Mouse (Mus musculus): ENCODE measurements around the gene Fkbp15. TPM values are rescaled to one million over a fixed set of nuclear protein-coding genes. Genes with fewer than 3 reads are reported as not detected.

Gene Fkbp15
- polyA plus RNA-seq, 1 experiment from 2014 or later, result 23.6 TPM

- no peaks in the 10 kb centered on the region for H3K27me3 ChIP-seq (replicated peaks; ENCODE audit: insufficient read depth, low read length)
- H3K9me3 ChIP-seq (ENCODE audit: low read length), result no peaks in the 10 kb centered on the region
- no peak for ATAC-seq
- no peak overlapping the region for H3K27ac ChIP-seq (ENCODE audit: low read length)
- TF ChIP-seq EP300 (IDR thresholded peaks at IDR 0.05) (no peak), CTCF (IDR thresholded peaks at IDR 0.05) (no peak)
- H3K4me1 ChIP-seq (ENCODE audit: insufficient read depth, low read depth, low read length), result peaks cover 9% of the 10 kb centered on the region; the same call in 1 of the 2 replicates
- no peak overlapping the region for H3K4me3 ChIP-seq (ENCODE audit: low read depth, low read length)
- no peak overlapping the region for H3K4me2 ChIP-seq (replicated peaks; ENCODE audit: low read depth, low read length)
- 55% methylated on average over 1 of the region's 1 CpGs for WGBS
- peak; percentile 42 for DNase-seq (ENCODE audit: low spot score)
- H3K9ac ChIP-seq (replicated peaks; ENCODE audit: low read depth), result no peak overlapping the region
- no peaks in the 10 kb centered on the region for H3K36me3 ChIP-seq (ENCODE audit: insufficient read depth, low read length)
Measured at GRCm38 (mm10) chr4:62357631-62358148, 2.7 kb downstream of the Fkbp15 start.

- DNase-seq (ENCODE audit: low spot score), result peak; percentile 89
- peak overlapping the region; percentile 76 for H3K27ac ChIP-seq (ENCODE audit: low read length)
- H3K27me3 ChIP-seq (replicated peaks; ENCODE audit: insufficient read depth, low read length), result no peaks in the 10 kb centered on the region
Measured at GRCm38 (mm10) chr4:62349371-62349770, 11.0 kb downstream of the Fkbp15 start.

GRCm38 (mm10) chr4:62348329-62348705 lies 12.0 kb downstream of the Fkbp15 start:
- DNase-seq (ENCODE audit: low spot score) (peak; percentile 75), ATAC-seq (peak; percentile 60)
- TF ChIP-seq CTCF (IDR thresholded peaks at IDR 0.05) (no peak), EP300 (IDR thresholded peaks at IDR 0.05) (no peak; the same call in 1 of the 2 replicates)
- Histone ChIP-seq H3K9me3 (ENCODE audit: low read length) (no peaks in the 10 kb centered on the region), H3K4me1 (ENCODE audit: insufficient read depth, low read depth, low read length) (peaks cover 9% of the 10 kb centered on the region), H3K27ac (ENCODE audit: low read length) (peak overlapping the region; percentile 83), H3K27me3 (replicated peaks; ENCODE audit: insufficient read depth, low read length) (no peaks in the 10 kb centered on the region), H3K4me2 (replicated peaks; ENCODE audit: low read depth, low read length) (peak overlapping the region; percentile 32), H3K4me3 (ENCODE audit: low read depth, low read length) (no peak overlapping the region), H3K9ac (replicated peaks; ENCODE audit: low read depth) (no peak overlapping the region), H3K36me3 (ENCODE audit: insufficient read depth, low read length) (no peaks in the 10 kb centered on the region)
- WGBS, result 8% methylated on average over 2 of the region's 2 CpGs

More at GRCm38 (mm10) chr4:62349371-62349770, 11.0 kb downstream of the Fkbp15 start:
- TF ChIP-seq EP300 (IDR thresholded peaks at IDR 0.05), result peak; percentile 97
- TF ChIP-seq CTCF (IDR thresholded peaks at IDR 0.05), result no peak
- ATAC-seq, result peak; percentile 76
- Histone ChIP-seq H3K4me3 (ENCODE audit: low read depth, low read length) (no peak overlapping the region), H3K4me1 (ENCODE audit: insufficient read depth, low read depth, low read length) (peaks cover 9% of the 10 kb centered on the region), H3K4me2 (replicated peaks; ENCODE audit: low read depth, low read length) (no peak overlapping the region), H3K36me3 (ENCODE audit: insufficient read depth, low read length) (no peaks in the 10 kb centered on the region), H3K9me3 (ENCODE audit: low read length) (no peaks in the 10 kb centered on the region), H3K9ac (replicated peaks; ENCODE audit: low read depth) (no peak overlapping the region)
- 47% methylated on average over 2 of the region's 2 CpGs for WGBS

GRCm38 (mm10) chr4:62347605-62348328 lies 12.6 kb downstream of the Fkbp15 start:
- 9% methylated on average over 9 of the region's 9 CpGs for WGBS
- Histone ChIP-seq H3K9me3 (ENCODE audit: low read length) (no peaks in the 10 kb centered on the region), H3K27ac (ENCODE audit: low read length) (peak overlapping the region; percentile 83), H3K36me3 (ENCODE audit: insufficient read depth, low read length) (no peaks in the 10 kb centered on the region), H3K4me3 (ENCODE audit: low read depth, low read length) (no peak overlapping the region), H3K9ac (replicated peaks; ENCODE audit: low read depth) (no peak overlapping the region), H3K27me3 (replicated peaks; ENCODE audit: insufficient read depth, low read length) (no peaks in the 10 kb centered on the region), H3K4me1 (ENCODE audit: insufficient read depth, low read depth, low read length) (peaks cover 9% of the 10 kb centered on the region), H3K4me2 (replicated peaks; ENCODE audit: low read depth, low read length) (peak overlapping the region; percentile 32)
- peak; percentile 81 for ATAC-seq
- TF ChIP-seq CTCF (IDR thresholded peaks at IDR 0.05) (no peak), EP300 (IDR thresholded peaks at IDR 0.05) (peak; percentile 83)
- peak; percentile 83 for DNase-seq (ENCODE audit: low spot score)

GRCm38 (mm10) chr4:62345827-62346226 lies 14.5 kb downstream of the Fkbp15 start:
- Histone ChIP-seq H3K27me3 (replicated peaks; ENCODE audit: insufficient read depth, low read length) (no peaks in the 10 kb centered on the region), H3K9ac (replicated peaks; ENCODE audit: low read depth) (no peak overlapping the region), H3K4me2 (replicated peaks; ENCODE audit: low read depth, low read length) (no peak overlapping the region), H3K27ac (ENCODE audit: low read length) (no peak overlapping the region), H3K9me3 (ENCODE audit: low read length) (no peaks in the 10 kb centered on the region), H3K36me3 (ENCODE audit: insufficient read depth, low read length) (no peaks in the 10 kb centered on the region), H3K4me1 (ENCODE audit: insufficient read depth, low read depth, low read length) (peaks cover 9% of the 10 kb centered on the region), H3K4me3 (ENCODE audit: low read depth, low read length) (no peak overlapping the region)
- WGBS, result 72% methylated on average over 4 of the region's 4 CpGs
- DNase-seq (ENCODE audit: low spot score), result no peak
- TF ChIP-seq EP300 (IDR thresholded peaks at IDR 0.05) (no peak), CTCF (IDR thresholded peaks at IDR 0.05) (no peak)
- no peak for ATAC-seq

DNA sequence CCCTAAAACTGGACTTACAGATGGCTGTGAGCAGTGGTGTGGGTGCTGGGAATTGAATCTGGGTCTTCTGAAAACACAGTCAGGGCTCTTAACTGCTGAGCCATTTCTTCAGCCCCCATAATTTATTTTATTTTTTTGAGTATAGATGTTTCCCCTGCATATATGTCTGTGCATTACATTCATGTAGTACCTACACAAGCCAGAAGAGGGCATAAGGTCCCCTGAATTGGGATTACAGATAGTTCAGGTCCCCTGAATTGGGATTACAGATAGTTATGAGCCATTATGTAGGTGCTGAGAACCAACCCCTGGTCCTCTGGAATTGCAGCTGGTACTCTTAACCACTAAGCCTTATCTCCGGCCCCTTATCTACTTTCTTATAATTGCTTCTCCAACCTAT lies 16.3 kb downstream of the Fkbp15 start:
- 97% methylated on average over 1 of the region's 1 CpGs for WGBS
- H3K9me3 ChIP-seq (ENCODE audit: low read length), result no peaks in the 10 kb centered on the region

More for the DNA sequence above, 16.3 kb downstream of the Fkbp15 start:
- Histone ChIP-seq H3K36me3 (ENCODE audit: insufficient read depth, low read length) (no peaks in the 10 kb centered on the region), H3K27me3 (replicated peaks; ENCODE audit: insufficient read depth, low read length) (no peaks in the 10 kb centered on the region), H3K4me1 (ENCODE audit: insufficient read depth, low read depth, low read length) (peaks cover 9% of the 10 kb centered on the region), H3K9ac (replicated peaks; ENCODE audit: low read depth) (no peak overlapping the region), H3K27ac (ENCODE audit: low read length) (no peak overlapping the region), H3K4me2 (replicated peaks; ENCODE audit: low read depth, low read length) (no peak overlapping the region), H3K4me3 (ENCODE audit: low read depth, low read length) (no peak overlapping the region)
- no peak for DNase-seq (ENCODE audit: low spot score)
- TF ChIP-seq CTCF (IDR thresholded peaks at IDR 0.05) (peak; percentile 59), EP300 (IDR thresholded peaks at IDR 0.05) (no peak)
- no peak for ATAC-seq

Data from lung, postnatal 0 days (tissue).